Mouse (Mus musculus): ENCODE data around the gene Gabarapl1. TPM values are rescaled to one million over a fixed set of nuclear protein-coding genes. Genes with fewer than 3 reads are reported as not detected.

Gabarapl1 gene
- polyA plus RNA-seq, 1 experiment: 13.5 TPM

DNA sequence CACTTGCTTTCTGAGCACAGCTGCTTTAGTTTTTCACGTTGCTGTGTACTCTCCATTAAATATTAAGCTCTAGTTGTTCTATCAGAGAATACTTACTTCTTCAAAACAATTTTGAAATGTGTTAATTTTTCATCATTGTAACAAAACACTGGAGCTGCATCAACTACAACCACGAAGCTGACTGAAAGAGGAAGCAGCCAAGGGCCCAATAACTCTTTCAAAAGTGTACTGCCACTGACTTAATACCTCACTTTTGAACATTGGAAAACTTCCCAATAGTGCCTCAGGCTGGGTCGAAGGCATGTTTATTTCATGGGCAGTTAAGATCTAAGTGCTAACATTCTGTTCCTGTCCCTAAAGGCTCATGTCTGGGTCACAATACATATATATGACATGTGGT lies 15.0 kb downstream of the Gabarapl1 start:
- H3K36me3 ChIP-seq (ENCODE audit: control insufficient read depth, insufficient read depth, low read length): no peaks in the 10 kb centered on the region
- no peak for TF ChIP-seq CTCF (IDR thresholded peaks at IDR 0.05; ENCODE audit: extremely low read depth, insufficient read length, insufficient replicate concordance, low read depth, low read length)
- TF ChIP-seq POLR2A (IDR thresholded peaks at IDR 0.05; ENCODE audit: low read depth, low read length): no peak
- 49% methylated on average over 3 of the region's 3 CpGs for WGBS
- H3K27me3 ChIP-seq (ENCODE audit: control insufficient read depth, insufficient read depth, low read length): no peaks in the 10 kb centered on the region
- H3K4me3 ChIP-seq (ENCODE audit: low read depth, low read length): no peak overlapping the region
- H3K4me1 ChIP-seq (ENCODE audit: control insufficient read depth, insufficient read depth, insufficient read length, low read length): no peaks in the 10 kb centered on the region
- no peak overlapping the region for H3K27ac ChIP-seq (ENCODE audit: insufficient read depth, low read depth, low read length)

DNA sequence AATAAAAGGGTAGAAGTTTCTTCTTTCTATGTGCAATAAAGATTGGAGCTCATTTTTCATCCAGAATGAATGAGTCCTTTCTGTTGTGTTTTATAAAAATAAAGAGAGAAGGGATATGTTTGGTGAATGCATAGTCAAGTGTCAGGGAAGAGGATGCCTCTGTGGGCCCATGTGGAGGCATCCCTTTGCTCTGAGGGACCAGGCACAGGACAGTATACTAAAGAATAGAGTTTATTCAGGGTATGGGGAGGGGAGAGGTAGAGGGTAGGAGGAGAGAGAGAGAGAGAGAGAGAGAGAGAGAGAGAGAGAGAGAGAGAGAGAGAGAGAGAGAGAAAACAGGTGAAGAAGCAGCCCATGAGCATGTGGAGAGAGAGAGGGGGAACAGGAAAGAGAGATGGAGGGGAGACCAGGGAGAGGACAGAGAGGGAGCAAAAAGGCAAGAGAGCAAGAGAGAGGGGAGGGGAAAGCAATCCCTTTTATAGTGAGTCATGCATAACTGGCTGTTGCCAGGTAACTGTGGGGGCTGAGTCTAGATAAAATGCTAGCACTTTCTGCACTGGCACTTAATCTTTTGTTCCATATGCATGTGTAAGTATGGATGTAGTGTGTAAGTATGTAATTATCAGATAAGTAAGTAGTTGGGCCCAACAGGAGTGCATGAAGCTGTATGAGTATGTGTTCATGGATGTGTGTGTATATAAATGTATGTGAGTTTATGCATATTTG lies 24.5 kb downstream of the Gabarapl1 start:
- H3K27ac ChIP-seq (ENCODE audit: insufficient read depth, low read depth, low read length): no peak overlapping the region
- H3K4me1 ChIP-seq (ENCODE audit: control insufficient read depth, insufficient read depth, insufficient read length, low read length): no peaks in the 10 kb centered on the region
- no peak overlapping the region for H3K4me3 ChIP-seq (ENCODE audit: low read depth, low read length)
- no peaks in the 10 kb centered on the region for H3K27me3 ChIP-seq (ENCODE audit: control insufficient read depth, insufficient read depth, low read length)
- H3K36me3 ChIP-seq (ENCODE audit: control insufficient read depth, insufficient read depth, low read length): no peaks in the 10 kb centered on the region
- TF ChIP-seq CTCF (IDR thresholded peaks at IDR 0.05; ENCODE audit: extremely low read depth, insufficient read length, insufficient replicate concordance, low read depth, low read length) (no peak), POLR2A (IDR thresholded peaks at IDR 0.05; ENCODE audit: low read depth, low read length) (no peak)

DNA sequence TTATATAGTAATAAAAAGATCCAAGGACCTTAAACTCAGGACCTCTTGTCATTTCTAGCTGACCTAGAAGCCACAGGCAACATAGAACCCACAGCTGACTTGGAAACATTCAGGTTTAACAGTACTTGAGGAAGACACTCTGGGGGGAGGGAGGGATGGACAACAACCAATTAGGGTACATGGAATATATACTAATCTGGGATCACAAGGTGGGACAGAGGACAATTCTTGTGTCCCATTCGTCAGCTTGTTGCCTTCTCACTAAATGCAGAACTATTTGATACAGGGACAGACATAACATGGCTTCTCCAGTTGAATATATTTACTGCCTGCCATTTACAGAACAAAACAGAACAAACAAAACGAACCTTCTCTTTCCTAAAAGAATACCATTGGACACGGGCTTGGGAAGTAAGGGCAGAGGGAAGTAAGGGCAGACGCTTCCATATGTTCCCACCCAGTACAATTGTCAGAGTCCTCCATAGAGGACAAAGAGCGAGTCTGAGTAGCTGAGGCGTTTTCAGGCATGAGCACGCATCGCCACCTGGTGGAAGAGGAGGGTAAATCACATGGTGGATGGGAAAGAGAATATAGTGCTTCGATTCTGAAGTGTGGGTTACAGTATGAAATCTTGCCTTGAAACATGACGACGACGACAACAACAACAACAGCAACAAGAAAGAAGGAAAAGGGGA lies 26.1 kb downstream of the Gabarapl1 start:
- Histone ChIP-seq H3K36me3 (ENCODE audit: control insufficient read depth, insufficient read depth, low read length) (no peaks in the 10 kb centered on the region), H3K4me3 (ENCODE audit: low read depth, low read length) (no peak overlapping the region), H3K4me1 (ENCODE audit: control insufficient read depth, insufficient read depth, insufficient read length, low read length) (no peaks in the 10 kb centered on the region), H3K27ac (ENCODE audit: insufficient read depth, low read depth, low read length) (no peak overlapping the region), H3K27me3 (ENCODE audit: control insufficient read depth, insufficient read depth, low read length) (no peaks in the 10 kb centered on the region)
- TF ChIP-seq CTCF (IDR thresholded peaks at IDR 0.05; ENCODE audit: extremely low read depth, insufficient read length, insufficient replicate concordance, low read depth, low read length) (peak; percentile 84; the same call in 1 of the 2 replicates), POLR2A (IDR thresholded peaks at IDR 0.05; ENCODE audit: low read depth, low read length) (no peak)
- 10% methylated on average over 12 of the region's 12 CpGs for WGBS

DNA sequence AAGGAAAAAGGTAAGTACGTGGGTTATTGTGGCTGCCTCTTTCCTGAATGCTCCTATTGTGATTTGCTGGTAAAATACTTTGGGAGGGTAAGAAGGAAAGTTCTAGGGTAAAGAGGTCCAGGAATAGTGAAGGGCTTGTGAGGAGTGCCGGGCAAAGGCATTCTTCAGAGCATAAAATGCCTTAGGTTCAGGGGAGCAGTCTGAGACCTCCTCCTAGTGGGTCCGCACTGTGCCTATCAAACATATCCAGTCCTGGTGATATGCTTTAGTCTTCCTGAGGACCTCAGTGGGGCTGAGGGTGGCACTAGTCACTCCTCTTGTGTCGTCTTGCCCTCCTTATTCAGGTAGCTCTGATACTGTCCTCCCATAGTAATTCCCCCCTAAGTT lies 26.7 kb downstream of the Gabarapl1 start:
- TF ChIP-seq CTCF (IDR thresholded peaks at IDR 0.05; ENCODE audit: extremely low read depth, insufficient read length, insufficient replicate concordance, low read depth, low read length): no peak
- TF ChIP-seq POLR2A (IDR thresholded peaks at IDR 0.05; ENCODE audit: low read depth, low read length): no peak
- WGBS: 53% methylated on average over 4 of the region's 4 CpGs
- H3K27ac ChIP-seq (ENCODE audit: insufficient read depth, low read depth, low read length): no peak overlapping the region

DNA sequence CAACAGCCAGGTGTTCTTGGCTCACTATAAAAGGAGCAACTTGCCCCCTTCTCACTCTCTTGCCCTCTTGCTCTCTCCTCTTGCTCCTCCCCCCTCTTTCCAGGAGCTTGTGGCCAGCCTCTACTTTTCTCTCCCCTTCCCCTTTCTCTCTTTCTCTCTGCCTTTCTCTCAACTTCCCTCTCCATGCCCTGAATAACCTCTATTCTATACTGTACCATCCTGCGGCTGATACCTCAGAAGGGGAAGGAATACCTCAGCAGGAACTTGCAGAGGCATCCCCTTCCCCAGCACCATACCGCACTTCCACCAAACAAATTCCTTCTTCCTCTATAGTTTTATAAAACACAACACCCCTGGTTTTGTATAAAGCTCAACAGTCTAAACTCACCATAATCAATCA lies 32.3 kb downstream of the Gabarapl1 start:
- TF ChIP-seq CTCF (IDR thresholded peaks at IDR 0.05; ENCODE audit: extremely low read depth, insufficient read length, insufficient replicate concordance, low read depth, low read length) (no peak), POLR2A (IDR thresholded peaks at IDR 0.05; ENCODE audit: low read depth, low read length) (no peak)
- Histone ChIP-seq H3K27ac (ENCODE audit: insufficient read depth, low read depth, low read length) (no peak overlapping the region), H3K4me3 (ENCODE audit: low read depth, low read length) (no peak overlapping the region), H3K36me3 (ENCODE audit: control insufficient read depth, insufficient read depth, low read length) (no peaks in the 10 kb centered on the region), H3K27me3 (ENCODE audit: control insufficient read depth, insufficient read depth, low read length) (no peaks in the 10 kb centered on the region), H3K4me1 (ENCODE audit: control insufficient read depth, insufficient read depth, insufficient read length, low read length) (no peaks in the 10 kb centered on the region)
- WGBS: 70% methylated on average over 2 of the region's 2 CpGs

More for the DNA sequence above, 26.7 kb downstream of the Gabarapl1 start:
- Histone ChIP-seq H3K27me3 (ENCODE audit: control insufficient read depth, insufficient read depth, low read length) (no peaks in the 10 kb centered on the region), H3K4me3 (ENCODE audit: low read depth, low read length) (no peak overlapping the region), H3K4me1 (ENCODE audit: control insufficient read depth, insufficient read depth, insufficient read length, low read length) (no peaks in the 10 kb centered on the region), H3K36me3 (ENCODE audit: control insufficient read depth, insufficient read depth, low read length) (no peaks in the 10 kb centered on the region)

DNA sequence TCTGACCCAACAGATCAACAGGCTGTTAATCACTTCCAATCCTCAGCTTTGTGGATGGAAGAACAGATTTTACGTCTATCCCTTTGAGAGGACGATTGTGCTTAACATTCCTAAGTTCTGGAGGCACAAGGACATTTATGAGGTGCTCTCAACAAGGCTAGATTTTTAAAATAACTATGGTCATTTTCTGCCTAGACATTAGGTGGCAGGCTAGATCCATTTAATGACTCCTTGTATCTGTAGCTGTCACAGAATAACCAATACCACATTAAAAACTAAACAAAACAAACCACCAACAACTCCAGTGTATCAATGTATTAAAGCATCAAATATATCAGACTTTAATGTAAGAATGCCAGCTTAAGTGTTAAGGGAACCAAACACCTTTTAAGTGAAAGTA lies 42.4 kb downstream of the Gabarapl1 start:
- H3K36me3 ChIP-seq (ENCODE audit: control insufficient read depth, insufficient read depth, low read length): no peaks in the 10 kb centered on the region
- H3K27me3 ChIP-seq (ENCODE audit: control insufficient read depth, insufficient read depth, low read length): no peaks in the 10 kb centered on the region; the same call in none of the 2 replicates
- 1% methylated on average over 2 of the region's 2 CpGs for WGBS
- TF ChIP-seq POLR2A (IDR thresholded peaks at IDR 0.05; ENCODE audit: low read depth, low read length): no peak
- no peak for TF ChIP-seq CTCF (IDR thresholded peaks at IDR 0.05; ENCODE audit: extremely low read depth, insufficient read length, insufficient replicate concordance, low read depth, low read length)
- no peak overlapping the region for H3K4me3 ChIP-seq (ENCODE audit: low read depth, low read length)
- no peaks in the 10 kb centered on the region for H3K4me1 ChIP-seq (ENCODE audit: control insufficient read depth, insufficient read depth, insufficient read length, low read length)
- no peak overlapping the region for H3K27ac ChIP-seq (ENCODE audit: insufficient read depth, low read depth, low read length)

DNA sequence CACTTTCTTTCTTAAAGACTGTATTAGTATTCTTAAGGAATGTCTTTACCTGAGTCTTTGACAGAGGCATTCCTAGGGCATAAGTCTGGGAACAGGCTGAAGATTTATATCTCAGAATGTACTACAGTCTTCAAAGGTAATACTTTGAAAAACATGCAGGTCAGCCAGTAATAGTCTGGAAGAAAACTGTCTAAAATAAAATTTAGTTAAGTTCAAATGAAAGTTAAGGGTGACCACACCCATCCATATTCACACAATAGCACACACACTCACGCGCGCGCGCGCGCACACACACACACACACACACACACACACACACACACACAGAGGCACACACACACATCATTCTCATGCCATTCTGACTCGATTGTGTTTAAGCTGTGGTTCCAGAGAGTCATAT lies 44.6 kb downstream of the Gabarapl1 start, which contains the start of gene Klre1:
TSS of gene Klre1 (plus strand) at position 301 of the 400 bp plus-strand sequence.
- Histone ChIP-seq H3K4me3 (ENCODE audit: low read depth, low read length) (no peak within 1 kb of the TSS), H3K36me3 (ENCODE audit: control insufficient read depth, insufficient read depth, low read length) (no peaks in the 10 kb centered on the region), H3K27ac (ENCODE audit: insufficient read depth, low read depth, low read length) (no peak within 1 kb of the TSS), H3K27me3 (ENCODE audit: control insufficient read depth, insufficient read depth, low read length) (no peaks in the 10 kb centered on the region; the same call in none of the 2 replicates), H3K4me1 (ENCODE audit: control insufficient read depth, insufficient read depth, insufficient read length, low read length) (no peaks in the 10 kb centered on the region)
- 89% methylated on average over 8 of the region's 8 CpGs for WGBS
- TF ChIP-seq CTCF (IDR thresholded peaks at IDR 0.05; ENCODE audit: extremely low read depth, insufficient read length, insufficient replicate concordance, low read depth, low read length): no peak
- no peak for TF ChIP-seq POLR2A (IDR thresholded peaks at IDR 0.05; ENCODE audit: low read depth, low read length)

Measured in small intestine, adult 2 months (tissue).